Mouse (Mus musculus): ENCODE results near the gene Klf1.
A peak's percentile ranks its signal among the peaks of the same experiment; 100 is the strongest.

The Klf1 gene

DNA sequence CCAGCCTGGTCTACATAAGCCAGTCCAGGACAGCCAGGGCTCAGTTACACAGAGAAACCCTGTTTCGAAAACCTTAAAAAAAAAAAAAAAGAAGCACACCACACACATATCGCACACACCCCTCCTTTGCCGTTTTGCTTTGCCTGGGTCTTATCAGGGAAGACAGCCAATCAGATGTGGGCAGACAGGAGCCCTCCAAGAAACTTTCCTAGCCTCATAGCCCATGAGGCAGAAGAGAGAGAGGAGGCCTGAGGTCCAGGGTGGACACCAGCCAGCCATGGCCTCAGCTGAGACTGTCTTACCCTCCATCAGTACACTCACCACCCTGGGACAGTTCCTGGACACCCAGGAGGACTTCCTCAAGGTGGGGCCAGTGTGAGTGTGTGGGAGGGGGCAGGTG is at the start of gene Klf1:
Gene Klf1, plus strand, starts transcription at position 177 of the 400 bp plus-strand sequence.
- DNase-seq (ENCODE audit: extremely low spot score, low spot score): no peak

DNA sequence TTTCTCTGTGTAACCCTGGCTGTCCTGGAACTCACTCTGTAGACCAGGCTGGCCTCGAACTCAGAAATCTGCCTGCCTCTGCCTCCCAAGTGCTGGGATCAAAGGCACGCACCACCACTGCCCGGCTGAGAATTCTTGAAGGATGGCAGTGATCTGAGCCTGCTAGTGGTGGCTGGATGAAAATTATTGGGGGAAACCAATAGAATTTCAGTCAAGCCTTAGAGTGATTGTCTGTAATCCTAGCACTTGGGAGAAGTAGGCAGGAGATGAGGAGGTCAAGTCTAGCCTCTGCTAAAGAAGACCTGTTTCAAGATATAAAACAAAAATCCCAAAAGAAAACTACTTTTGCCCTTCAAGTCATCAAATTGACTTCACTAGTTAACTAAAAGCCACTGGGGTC is 45.3 kb upstream of the Klf1 start:
- no peak for DNase-seq (ENCODE audit: extremely low spot score, low spot score)

DNA sequence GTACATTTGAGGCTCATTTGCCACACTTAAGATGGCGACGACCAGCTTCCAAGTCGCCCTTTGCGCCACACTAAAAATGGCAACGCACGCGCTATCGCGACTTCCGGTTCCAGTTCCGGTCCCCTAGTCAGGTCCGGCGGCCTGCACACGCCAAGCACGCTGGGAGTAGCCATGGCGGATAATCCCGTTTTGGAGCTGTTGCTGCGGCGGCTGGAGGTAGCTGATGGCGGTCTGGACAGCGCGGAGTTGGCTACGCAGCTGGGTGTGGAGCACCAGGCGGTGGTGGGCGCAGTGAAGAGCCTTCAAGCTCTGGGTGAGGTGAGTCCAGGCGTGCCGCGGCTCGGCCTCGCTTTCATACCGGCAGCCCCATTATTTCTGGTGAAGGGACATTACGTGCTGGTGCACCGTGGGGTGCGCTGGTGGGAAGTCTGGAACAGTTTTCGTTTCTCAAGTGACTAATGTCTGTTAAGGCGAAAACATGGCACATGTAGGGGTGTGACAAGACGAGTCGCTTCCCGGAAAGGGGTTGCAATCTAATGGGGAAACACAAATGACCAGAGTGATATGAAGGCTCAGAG is 44.8 kb upstream of the Klf1 start, which contains the start of gene Farsa:
Gene Farsa, plus strand, starts transcription at position 126 of the 578 bp plus-strand sequence.
- DNase-seq (ENCODE audit: extremely low spot score, low spot score): peak; percentile 95

DNA sequence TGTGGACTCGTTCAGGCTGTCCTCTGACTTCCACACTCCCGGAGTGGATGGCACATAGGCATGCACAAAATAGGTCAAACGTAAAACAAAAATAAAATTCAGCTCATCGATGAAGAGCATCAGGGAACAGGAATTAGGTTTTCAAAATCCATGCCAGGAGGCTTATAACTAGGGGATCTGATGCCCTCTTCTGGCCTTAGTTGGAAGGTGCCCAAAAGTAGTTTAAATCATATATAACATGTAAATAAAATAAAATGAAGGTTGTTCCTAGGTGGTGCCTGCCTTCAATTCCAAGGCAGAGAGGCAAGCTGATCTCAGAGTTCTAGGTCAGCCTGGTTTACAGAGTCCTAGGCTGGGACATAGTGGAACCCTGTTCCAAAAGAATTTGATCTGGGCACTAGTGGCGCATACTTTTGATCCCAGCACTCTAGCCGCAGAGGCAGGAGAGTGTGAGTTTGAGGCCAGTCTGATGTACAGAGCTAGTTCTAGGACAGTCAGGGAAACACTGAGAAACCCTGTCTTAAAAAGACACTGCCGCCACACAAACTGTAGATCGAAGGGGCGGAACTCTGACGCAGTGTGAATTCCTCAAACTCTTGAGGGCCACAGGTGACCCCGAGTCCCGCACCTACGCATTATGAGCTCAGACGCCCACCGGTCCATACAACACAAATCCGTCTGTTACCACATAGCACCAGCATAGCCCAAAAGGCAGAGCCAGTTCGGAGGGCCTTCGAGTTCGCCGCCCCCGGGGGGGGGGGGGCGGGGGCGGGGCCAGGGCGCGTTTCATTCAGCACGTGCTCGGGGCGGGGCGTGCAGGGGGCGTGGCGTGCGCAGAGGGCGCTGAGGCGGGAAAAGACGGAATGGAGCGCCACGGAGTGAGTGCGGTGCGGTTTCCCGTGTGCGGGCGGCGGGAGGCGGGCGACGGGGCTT is 30.1 kb upstream of the Klf1 start, which contains the start of gene Syce2:
Gene Syce2, plus strand, starts transcription at position 736 of the 933 bp plus-strand sequence.
- peak; percentile 79 for DNase-seq (ENCODE audit: extremely low spot score, low spot score)

DNA sequence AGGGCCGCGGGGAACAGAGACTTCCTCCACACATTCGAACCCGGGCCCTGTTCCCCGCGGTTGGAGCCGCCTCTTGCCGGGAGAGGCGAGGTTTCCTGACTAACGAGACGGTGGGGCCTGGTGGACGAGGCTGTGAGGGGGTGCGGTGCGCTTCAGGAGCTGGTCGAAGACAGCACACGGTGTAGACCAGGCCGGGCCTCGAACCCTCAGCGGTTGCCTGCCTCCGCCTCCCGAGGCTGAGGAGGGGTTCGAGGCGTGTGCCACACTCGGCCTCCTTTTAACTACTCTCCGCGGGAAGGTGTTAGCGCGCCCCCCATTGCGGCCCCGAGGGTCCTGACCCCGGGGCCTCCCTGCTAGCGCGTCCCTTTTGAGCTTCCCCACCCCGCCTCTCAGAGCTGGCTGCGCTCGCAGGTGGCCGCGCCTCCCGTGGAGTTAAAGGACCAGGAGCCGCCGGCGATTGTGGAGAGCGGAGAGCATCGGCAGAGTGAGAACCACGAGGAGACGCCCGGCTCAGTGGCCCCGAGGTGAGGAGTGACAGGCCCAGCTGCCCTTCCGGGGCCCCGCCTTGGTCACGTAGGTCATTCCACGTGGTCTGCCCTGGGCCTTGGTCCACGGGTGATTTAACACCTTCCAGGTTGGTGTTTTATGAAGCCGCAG is 29.3 kb upstream of the Klf1 start:
- no peak for DNase-seq (ENCODE audit: extremely low spot score, low spot score)

DNA sequence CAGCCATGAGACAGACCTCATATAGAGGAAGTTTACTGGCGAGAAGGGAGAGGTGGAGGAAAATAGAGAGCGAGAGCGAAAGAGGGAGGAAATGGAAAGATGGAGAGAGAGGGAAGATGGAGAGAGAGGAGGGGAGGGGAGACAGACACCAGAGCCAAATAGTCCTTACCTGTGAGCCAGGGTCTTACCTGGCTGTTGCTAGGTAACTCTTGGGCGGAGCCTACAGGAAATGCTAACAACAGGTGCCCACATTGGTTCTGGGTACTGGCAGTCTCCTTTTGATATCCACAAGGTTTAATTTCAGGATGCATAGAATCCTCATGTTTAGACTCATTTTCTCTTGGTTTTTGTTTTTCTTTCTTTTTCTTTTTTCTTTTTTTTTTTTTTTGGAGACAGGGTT is 28.7 kb upstream of the Klf1 start:
- DNase-seq (ENCODE audit: extremely low spot score, low spot score): no peak

DNA sequence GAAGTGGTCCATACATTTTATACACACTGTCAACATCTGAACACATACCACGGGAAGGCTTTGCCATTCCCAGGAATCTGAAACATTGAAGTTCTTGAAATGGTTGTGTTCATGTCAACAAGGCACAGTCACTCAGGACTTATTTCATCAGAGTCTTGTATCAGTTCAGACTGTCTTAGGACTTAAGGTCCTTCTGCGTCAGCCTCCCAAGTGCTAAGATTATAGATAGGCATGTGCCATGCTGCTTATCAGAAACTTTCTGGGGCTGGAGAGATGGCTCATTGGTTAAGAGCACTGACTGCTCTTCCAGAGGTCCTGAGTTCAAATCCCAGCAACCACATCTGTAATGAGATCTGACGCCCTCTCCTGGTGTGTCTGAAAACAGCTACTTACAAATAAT is 27.4 kb upstream of the Klf1 start:
- no peak for DNase-seq (ENCODE audit: extremely low spot score, low spot score)

DNA sequence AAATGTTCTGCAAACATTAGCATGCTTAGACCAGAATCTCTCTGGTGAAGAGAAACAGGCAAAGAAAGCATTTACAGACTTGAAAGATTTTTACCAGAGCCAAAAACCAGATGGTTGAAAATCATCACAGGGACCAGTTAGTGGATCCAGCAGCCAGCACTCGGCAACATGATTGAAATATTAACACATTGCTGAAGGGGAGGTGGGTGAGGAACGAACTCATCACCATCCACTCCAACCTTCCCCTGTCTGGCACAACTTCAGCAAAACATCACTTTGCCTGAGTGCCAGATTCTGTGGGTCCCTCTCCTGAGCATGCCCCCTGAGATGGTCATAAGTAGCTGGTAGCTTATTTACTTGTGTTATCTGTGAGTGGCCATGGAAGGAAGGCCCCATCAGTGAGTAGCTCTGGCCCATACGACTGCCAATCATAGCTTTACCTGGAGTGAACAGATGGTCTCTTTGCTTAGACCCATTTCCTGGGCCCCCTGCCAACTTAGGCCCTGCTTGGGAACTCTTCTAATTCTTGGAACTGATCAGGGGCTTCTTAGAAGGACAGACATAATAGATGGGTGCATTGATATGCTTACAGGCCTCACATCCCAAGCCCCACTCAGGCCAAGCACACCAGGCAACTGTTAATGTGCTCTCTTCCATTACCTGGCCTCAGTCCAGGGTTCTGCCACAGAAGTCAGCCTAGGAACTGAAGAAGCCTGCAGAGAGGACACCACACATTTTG is 24.3 kb upstream of the Klf1 start:
- no peak for DNase-seq (ENCODE audit: extremely low spot score, low spot score)

DNA sequence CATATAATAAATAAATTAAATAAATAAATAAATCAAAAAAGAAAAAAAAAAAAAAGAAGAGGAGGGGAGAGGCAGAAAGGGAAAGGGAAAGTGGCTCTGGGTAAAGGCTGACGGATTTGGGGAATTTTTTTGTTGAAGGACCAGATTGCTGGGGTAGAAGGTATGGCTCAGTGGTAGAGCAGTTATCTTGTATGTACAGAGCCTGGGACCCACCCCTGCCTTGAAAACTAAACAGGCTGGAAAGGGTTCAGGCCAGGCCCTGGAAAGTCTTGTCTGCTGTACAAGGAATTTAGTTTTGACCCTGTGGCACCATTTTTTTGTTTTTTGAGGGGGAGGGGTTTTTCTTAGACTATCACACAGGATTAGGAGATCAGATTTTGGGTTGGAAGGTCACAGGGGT is 22.8 kb upstream of the Klf1 start:
- no peak for DNase-seq (ENCODE audit: extremely low spot score, low spot score)

DNA sequence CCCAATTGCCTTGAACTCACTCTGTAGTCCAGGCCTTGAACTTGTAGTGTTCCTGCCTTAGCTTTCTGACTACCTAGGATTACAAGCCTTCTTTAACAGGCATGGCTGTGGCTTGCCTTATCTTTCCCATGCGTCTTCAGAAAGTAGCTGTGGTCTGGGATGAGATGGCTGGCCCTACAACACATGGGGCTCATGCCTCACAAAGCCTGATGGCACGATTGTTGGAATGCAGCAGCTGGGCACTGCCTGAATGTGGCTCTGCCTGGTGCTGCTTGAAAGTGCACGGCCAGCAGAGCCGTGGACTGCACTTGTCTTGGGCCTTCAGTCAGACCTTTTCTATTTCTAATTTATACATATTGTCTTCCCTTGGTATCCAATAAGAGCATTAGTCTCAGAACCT is 17.0 kb upstream of the Klf1 start:
- no peak for DNase-seq (ENCODE audit: extremely low spot score, low spot score)

DNA sequence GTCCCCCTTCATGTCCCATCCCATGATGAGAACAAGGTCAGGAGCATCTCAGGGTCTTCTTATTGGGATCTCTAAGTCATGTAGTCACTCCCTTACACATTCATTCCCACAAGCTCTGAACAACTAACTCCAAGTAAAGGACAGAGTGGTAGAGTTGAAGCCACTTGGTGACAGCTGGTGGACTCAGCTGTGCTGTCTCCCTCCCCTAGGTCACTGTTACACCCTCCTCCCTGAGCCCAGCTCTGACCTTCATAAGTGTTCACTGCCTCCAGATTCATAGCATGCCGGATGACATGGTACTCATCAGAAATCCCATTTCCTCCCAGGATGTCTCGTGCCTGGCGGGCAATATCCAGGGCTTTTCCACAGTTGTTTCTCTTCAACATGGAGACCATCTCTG is 13.4 kb upstream of the Klf1 start:
- no peak for DNase-seq (ENCODE audit: extremely low spot score, low spot score)

DNA sequence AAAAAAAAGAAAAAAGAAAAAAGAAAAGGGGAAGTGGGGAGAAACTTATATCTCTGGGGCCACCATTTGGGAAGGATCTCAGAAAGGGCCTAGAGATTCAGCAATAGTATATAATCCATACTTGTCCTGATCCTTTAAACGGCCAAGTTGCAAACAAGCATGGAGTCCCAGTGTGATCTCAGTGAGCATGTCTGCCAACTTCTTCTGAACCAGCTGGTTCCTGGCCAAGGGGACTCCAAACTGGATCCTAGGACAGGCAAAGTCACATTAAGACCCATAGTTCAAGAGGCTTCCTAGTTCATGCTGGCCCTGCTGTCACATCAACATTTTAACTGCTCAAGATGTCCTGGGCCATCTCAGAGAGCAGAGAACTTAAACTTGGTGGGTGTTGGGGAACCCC is 12.6 kb upstream of the Klf1 start:
- no peak for DNase-seq (ENCODE audit: extremely low spot score, low spot score)

DNA sequence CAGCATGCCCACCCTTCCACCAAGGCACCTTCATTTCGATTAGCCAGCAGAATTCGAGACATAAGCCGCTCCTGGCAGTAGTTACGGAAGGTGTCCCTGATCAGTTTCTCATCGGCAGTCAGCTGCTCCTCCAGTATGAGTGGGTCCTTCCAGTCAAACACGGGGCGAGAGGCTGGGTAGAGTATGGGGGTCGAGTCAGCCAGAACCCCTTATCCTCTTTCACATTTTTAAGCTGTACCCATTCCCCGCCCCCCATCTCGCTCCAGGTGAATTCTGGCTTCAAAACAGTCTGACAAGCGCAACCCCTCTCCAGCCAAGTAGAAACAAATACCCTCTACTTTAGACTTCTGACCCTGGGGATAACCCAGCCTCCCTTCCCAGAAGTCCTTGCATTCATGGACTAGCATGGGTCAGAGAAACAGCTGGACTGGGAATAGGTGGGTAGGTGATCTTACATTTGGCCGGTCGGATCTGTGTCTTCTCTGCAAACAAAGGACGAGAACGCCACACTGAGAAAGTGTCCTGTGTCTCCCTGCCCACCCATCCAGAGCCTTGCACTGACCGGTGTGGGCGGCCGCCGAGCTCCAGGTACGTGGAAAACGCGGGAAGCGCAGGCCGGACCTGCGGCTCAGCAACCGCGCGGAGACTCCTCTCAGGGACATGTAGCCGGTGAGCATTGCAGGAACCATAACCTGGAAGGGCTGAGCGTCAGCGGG is 8.6 kb upstream of the Klf1 start:
- DNase-seq (ENCODE audit: extremely low spot score, low spot score): no peak

DNA sequence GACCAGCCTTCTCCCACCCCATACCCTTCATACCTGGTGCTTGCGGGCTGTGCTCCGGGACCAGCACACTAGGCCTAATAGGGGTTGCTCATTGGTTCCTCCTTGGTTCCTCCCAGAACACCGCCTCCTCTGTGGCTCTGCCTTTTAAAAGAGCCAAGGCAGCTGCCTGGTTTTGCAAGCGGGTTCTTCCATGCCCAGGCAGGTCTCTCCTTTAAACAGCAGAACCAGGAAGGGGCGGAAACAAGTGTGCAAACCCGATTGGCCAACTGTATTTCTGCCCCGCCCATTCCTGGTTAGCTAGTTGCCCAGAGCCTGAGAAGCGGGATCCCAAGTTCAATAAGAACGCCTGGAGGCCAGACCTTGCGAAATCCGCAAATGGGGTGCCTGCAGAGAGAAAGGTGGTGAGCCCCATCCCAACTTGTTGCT is 8.0 kb upstream of the Klf1 start, which contains the start of gene Gcdh:
Gene Gcdh, minus strand, starts transcription at position 213 of the 426 bp plus-strand sequence.
- peak; percentile 82 for DNase-seq (ENCODE audit: extremely low spot score, low spot score)

DNA sequence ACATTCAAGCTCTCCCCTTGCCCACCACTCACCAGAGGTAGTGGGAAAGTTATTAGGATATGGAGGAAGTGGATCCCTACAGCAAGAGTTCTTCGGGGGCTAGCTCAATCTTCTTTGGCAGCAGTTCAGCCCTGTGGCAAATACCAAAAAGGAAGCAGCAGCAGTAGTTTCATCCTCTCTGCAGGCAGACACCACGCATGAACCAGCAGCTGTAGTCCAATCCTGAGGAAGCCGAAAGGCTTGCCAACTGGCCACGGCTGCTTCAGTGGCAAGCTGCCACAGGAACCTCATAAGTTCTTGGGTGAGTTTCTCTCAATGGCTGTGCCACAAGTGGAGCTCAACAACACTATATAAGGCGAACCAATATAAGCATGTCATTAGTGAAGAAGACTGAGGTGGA is 5.8 kb upstream of the Klf1 start:
- no peak for DNase-seq (ENCODE audit: extremely low spot score, low spot score)

DNA sequence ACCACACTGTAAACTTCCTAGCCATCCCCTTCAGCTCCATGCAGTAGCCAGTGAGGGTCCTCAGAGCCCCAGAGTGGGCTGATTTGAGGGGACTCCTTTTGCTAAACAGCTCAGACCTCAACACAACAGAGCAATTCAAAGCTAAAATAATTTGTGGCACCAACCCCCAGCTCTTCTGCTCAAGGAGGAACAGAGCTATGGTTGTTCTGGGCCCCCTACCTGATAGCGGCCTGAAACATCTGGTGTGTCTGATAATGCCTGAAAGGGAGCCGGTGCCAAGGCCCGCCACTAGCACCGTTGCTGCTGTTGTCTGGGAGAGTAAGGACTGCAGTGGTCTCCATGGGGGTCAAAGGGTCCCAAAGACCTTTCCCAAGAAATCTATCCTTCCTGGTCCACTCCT is 657 bp upstream of the Klf1 start:
- no peak for DNase-seq (ENCODE audit: extremely low spot score, low spot score)

DNA sequence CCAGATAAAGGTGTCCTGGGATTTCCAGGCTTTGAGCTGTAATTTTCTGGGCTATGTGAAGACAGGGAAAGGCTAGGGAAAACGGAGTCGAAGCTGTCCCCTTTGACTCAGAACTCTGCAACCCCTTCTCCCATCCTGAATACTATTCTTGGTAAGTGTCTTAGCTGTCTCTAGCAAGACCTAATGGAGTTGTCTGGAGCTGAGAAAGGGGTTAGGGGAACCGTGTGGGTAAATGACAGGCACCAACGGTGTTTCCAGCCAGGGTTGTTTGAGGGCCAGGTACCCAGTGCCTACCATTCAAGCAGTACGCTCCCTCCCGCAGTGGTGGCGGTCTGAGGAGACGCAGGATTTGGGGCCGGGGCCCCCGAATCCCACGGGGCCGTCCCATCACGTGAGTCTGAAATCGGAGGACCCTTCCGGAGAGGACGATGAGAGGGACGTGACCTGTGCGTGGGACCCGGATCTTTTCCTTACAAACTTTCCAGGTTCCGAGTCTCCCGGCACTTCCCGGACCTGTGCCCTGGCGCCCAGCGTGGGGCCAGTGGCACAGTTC is 715 bp downstream of the Klf1 start:
- DNase-seq (ENCODE audit: extremely low spot score, low spot score): no peak

DNA sequence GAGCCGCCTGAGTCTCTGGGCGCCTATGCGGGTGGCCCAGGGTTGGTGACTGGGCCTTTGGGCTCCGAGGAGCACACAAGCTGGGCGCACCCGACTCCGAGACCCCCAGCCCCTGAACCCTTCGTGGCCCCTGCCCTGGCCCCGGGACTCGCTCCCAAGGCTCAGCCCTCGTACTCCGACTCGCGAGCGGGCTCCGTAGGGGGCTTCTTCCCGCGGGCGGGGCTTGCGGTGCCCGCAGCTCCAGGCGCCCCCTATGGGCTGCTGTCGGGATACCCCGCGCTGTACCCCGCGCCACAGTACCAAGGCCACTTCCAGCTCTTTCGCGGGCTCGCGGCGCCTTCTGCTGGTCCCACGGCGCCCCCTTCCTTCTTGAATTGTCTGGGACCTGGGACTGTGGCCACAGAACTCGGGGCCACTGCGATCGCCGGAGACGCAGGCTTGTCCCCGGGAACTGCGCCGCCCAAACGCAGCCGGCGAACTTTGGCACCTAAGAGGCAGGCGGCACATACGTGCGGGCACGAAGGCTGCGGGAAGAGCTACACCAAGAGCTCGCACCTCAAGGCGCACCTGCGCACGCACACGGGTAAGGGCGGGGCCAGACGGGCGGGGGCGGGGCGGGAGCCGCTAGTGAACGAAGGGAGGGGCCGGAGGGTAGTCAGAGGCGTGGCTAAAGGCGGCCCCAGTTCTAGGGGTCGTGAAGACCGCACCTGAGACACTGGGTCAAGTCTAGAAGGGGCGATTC is 1.4 kb downstream of the Klf1 start:
- DNase-seq (ENCODE audit: extremely low spot score, low spot score): peak; percentile 93

DNA sequence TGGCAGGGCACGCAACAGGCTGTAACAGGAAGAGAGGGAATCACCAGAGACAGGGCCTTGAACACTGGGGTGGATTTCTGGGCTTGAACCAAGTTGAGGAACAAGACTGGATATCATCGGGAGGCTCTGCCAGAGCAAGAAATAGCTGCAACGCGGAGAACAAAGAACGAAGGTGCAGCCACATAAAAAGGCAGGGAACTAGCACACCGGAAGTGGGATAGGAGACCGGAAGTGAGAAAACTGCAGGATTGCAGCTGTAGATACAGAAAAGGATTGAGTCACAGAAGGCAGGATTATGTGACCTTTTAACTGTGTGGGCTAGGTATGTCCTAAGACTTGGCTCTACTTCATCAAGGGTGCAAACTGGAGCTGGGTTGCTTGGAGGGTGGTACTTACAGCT is 2.6 kb downstream of the Klf1 start:
- no peak for DNase-seq (ENCODE audit: extremely low spot score, low spot score)

DNA sequence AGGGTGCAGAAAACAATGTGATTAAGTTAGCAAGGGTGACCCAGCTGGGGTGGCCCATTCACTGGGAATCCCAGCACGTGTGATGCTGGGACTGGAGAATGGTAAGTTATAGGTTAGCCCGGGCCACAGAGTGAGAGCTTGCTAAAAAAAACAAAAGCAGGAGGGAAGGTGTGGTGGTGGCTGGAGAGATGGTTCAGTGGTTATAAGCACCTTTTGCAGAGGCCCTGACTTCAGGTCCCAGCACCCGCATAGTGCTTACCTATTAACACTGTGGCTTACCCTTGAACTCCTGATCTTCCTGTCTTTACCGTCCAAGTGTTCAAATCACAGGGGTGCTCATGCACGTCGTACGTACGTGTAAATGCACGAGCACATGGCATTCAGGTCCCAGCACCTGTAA is 5.3 kb downstream of the Klf1 start:
- DNase-seq (ENCODE audit: extremely low spot score, low spot score): no peak
